Mouse (Mus musculus): ENCODE data around the gene Sirt5. TPM values are rescaled to one million over a fixed set of nuclear protein-coding genes. Genes with fewer than 3 reads are reported as not detected.

Gene Sirt5
- polyA plus RNA-seq (2014; fragmentation: Illumina TruSeq; extraction: RNeasy Lipid Tissue Mini Kit (QIAGEN cat#74804); ENCODE audit: low replicate concordance): 5.6 TPM

DNA sequence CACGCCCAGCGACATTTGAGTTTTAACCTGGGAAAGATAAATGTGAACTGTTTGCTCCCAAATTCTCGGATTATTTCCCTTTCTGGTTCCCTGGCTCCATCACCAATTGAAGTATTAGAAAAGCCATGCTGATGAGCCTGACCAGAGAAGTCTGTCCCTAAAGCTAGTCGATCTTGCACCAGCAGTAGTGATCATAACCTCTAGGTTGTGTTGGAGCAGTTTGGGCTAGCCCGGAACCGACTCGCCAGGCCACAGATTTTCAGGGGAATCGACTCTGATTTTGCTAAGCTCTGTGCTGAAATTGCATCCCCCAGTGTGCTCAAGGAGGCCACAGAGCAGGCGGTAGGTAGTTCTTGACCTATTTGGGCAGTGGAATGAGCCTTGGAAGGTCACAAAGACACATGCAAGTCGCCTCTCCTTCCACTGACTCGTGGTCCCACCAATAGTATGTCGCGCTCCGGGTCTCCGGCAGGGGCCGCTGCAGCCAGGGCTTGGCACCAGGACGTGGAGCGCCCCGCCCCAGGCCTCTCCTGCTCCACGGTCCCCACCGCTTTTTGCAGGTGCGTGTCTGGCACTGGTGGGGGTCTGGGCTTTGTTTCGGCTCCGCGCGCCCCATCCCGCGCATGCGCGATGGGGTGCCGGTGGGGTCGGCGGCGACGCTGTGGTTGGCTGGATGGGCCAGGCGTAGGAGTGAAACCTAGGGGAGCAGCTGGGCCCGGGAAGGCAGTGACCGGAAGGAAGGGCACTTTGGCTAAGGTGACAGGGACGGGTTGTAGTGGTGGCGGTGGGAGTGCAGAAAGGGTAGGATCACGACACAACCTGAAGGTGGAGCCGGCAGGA, at the start of gene Sirt5:
Gene Sirt5 (plus strand): TSS at position 512 of the 840 bp plus-strand sequence.

DNA sequence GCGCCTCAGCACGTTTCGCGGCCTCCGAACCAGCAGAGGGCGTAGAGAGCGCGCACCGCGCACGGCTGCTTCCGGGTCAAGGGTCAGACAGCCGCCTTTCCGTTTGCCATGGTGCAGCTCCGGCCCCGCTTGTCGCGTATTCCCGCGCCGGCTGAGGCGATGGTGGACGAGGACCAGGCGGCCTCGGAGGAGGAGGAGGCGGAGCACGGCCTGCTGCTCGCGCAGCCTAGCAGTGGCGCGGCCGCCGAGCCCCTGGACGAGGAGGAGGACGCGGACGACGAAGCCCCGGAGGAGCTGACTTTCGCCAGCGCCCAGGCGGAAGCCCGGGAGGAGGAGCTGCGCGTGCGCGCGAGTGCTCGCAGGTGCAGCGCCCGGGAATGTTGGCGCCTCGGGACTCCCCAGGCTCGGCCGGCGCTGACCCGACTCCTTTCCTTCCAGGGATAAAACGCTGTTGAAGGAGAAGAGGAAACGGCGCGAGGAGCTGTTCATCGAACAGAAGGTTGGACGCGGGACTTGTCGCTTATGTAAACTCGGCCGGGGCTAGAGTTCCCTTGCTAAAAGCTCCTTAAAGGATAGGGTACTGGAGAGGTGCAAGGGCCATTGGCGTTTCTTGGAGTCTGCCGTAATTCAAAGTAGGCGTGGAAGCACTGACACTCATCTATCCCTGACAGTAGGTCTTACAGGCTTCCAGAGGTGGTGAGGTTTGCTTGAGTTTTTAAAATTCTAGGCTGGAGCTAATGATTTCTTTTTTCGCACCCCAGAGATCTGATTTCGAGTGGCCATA, 33.2 kb downstream of the Sirt5 start, which contains the start of gene Nol7:
Gene Nol7 (plus strand): TSS at position 94 of the 784 bp plus-strand sequence.

Other genes starting within 250 kb of the Sirt5 start
- gene Tbc1d7, start 194.0 kb upstream of the Sirt5 start, polyA plus RNA-seq (2014; fragmentation: Illumina TruSeq; extraction: RNeasy Lipid Tissue Mini Kit (QIAGEN cat#74804); ENCODE audit: low replicate concordance): 2.2 TPM
- gene Gfod1, start 61.3 kb upstream of the Sirt5 start, polyA plus RNA-seq (2014; fragmentation: Illumina TruSeq; extraction: RNeasy Lipid Tissue Mini Kit (QIAGEN cat#74804); ENCODE audit: low replicate concordance): 2.8 TPM
- gene Nol7, start 32.9 kb downstream of the Sirt5 start, polyA plus RNA-seq (2014; fragmentation: Illumina TruSeq; extraction: RNeasy Lipid Tissue Mini Kit (QIAGEN cat#74804); ENCODE audit: low replicate concordance): 338 TPM
- 93.3 TPM for gene Ranbp9, start 115.8 kb downstream of the Sirt5 start, polyA plus RNA-seq (2014; fragmentation: Illumina TruSeq; extraction: RNeasy Lipid Tissue Mini Kit (QIAGEN cat#74804); ENCODE audit: low replicate concordance)
- gene Mcur1, start 194.7 kb downstream of the Sirt5 start, polyA plus RNA-seq (2014; fragmentation: Illumina TruSeq; extraction: RNeasy Lipid Tissue Mini Kit (QIAGEN cat#74804); ENCODE audit: low replicate concordance): 72.3 TPM

Data from small intestine, adult 10 weeks (tissue).